Mouse (Mus musculus): Measurements from ENCODE around the gene Olah. TPM values are rescaled to one million over a fixed set of nuclear protein-coding genes. Genes with fewer than 3 reads are reported as not detected.

Gene Olah
- polyA plus RNA-seq, 1 experiment from 2014 or later: not detected

DNA sequence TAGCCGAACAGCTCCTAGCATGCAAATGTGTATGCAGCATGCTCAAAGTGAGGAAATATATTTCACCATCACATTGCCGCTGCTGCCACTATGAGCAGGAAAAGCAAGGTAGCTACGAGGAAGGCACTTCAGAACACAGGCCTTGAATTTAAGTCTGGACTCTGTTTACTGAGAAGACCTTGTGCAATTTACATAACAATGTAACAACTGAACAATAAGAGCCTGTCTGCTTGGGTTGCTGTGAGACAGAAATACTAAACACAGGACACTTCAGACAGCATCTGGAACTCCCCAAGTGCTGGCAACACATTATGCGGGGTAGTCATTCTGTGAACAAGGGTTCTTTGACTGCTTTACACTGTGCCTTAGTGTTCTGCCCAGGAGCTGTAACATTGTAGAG is 23.1 kb upstream of the Olah start:
- Histone ChIP-seq H3K27ac (ENCODE audit: low read depth, low read length) (no peak overlapping the region), H3K27me3 (ENCODE audit: control insufficient read depth, insufficient read depth, low read length) (peaks cover 6% of the 10 kb centered on the region), H3K4me2 (replicated peaks; ENCODE audit: low read depth, low read length) (no peak overlapping the region), H3K4me3 (ENCODE audit: low read length) (no peak overlapping the region), H3K4me1 (ENCODE audit: control insufficient read depth, insufficient read depth, low read length) (peaks cover 5% of the 10 kb centered on the region; the same call in 1 of the 2 replicates), H3K36me3 (ENCODE audit: control insufficient read depth, insufficient read depth, low read length) (no peaks in the 10 kb centered on the region), H3K9me3 (ENCODE audit: control insufficient read depth, low read length) (no peaks in the 10 kb centered on the region), H3K9ac (ENCODE audit: low read depth, low read length) (no peak overlapping the region)
- 80% methylated on average over 4 of the region's 4 CpGs for WGBS
- no peak for ATAC-seq (ENCODE audit: low FRiP score, low TSS enrichment)

DNA sequence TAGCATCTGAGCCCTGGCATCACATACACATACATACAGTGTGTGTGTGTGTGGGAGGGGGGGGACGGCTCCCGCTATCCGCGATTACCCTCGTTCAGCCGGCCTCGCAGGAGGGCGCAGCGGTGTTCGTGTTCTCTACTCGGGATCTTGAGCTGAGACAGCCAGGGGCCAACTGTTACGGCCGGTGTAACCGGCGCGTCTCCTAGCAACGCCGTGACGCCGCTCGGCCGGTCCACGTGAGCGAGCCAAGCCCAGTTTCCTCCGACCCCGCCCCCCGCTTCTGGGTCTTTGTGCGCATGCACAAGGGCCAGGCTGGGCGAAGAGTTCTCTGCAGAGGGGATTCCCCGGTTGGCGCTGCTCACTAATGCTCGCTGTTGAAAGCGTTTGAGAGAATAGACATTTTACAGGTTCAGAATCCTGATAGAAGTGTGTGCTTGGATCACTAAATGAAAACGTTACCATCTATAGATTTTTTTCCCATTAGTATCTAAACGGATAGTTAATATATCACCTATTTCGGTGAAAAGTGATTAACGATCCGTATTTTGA is 21.9 kb upstream of the Olah start:
- no peak overlapping the region for H3K27ac ChIP-seq (ENCODE audit: low read depth, low read length)
- no peaks in the 10 kb centered on the region for H3K9me3 ChIP-seq (ENCODE audit: control insufficient read depth, low read length)
- H3K36me3 ChIP-seq (ENCODE audit: control insufficient read depth, insufficient read depth, low read length): no peaks in the 10 kb centered on the region
- ATAC-seq (ENCODE audit: low FRiP score, low TSS enrichment): peak; percentile 95
- peaks cover 6% of the 10 kb centered on the region for H3K27me3 ChIP-seq (ENCODE audit: control insufficient read depth, insufficient read depth, low read length)
- H3K9ac ChIP-seq (ENCODE audit: low read depth, low read length): no peak overlapping the region; the same call in 1 of the 2 replicates
- no peaks in the 10 kb centered on the region for H3K4me1 ChIP-seq (ENCODE audit: control insufficient read depth, insufficient read depth, low read length)
- 1% methylated on average over 38 of the region's 38 CpGs for WGBS
- H3K4me2 ChIP-seq (replicated peaks; ENCODE audit: low read depth, low read length): peak overlapping the region; percentile 77
- peak overlapping the region; percentile 55 for H3K4me3 ChIP-seq (ENCODE audit: low read length)

DNA sequence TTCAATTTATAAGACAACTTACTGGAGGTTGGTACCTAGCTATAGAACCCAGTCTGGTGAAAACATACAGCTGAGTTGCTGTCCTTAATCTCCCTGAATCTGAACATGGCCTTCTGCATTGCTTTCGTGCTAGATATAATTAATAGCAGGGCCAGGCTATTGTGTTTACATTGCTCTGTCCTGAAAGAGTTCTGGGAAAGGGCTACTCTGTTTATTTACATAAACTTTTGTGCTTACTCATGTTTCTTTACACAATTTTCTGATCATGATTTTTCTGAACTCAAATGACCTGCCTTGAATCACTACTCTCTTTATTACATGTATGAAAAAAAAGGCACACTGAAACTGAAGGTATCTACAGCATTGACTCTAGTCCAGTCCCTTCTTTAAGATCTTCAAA is 18.7 kb upstream of the Olah start:
- Histone ChIP-seq H3K9ac (ENCODE audit: low read depth, low read length) (no peak overlapping the region), H3K27me3 (ENCODE audit: control insufficient read depth, insufficient read depth, low read length) (peaks cover 6% of the 10 kb centered on the region), H3K4me3 (ENCODE audit: low read length) (no peak overlapping the region), H3K27ac (ENCODE audit: low read depth, low read length) (no peak overlapping the region), H3K36me3 (ENCODE audit: control insufficient read depth, insufficient read depth, low read length) (no peaks in the 10 kb centered on the region), H3K9me3 (ENCODE audit: control insufficient read depth, low read length) (no peaks in the 10 kb centered on the region), H3K4me2 (replicated peaks; ENCODE audit: low read depth, low read length) (no peak overlapping the region), H3K4me1 (ENCODE audit: control insufficient read depth, insufficient read depth, low read length) (no peaks in the 10 kb centered on the region)
- WGBS: 54% methylated on average over 1 of the region's 1 CpGs
- no peak for ATAC-seq (ENCODE audit: low FRiP score, low TSS enrichment)

- Histone ChIP-seq H3K27ac (ENCODE audit: low read depth, low read length) (no peak overlapping the region), H3K4me3 (ENCODE audit: low read length) (no peak overlapping the region), H3K9ac (ENCODE audit: low read depth, low read length) (no peak overlapping the region), H3K9me3 (ENCODE audit: control insufficient read depth, low read length) (no peaks in the 10 kb centered on the region), H3K36me3 (ENCODE audit: control insufficient read depth, insufficient read depth, low read length) (no peaks in the 10 kb centered on the region), H3K27me3 (ENCODE audit: control insufficient read depth, insufficient read depth, low read length) (peaks cover 6% of the 10 kb centered on the region), H3K4me2 (replicated peaks; ENCODE audit: low read depth, low read length) (no peak overlapping the region), H3K4me1 (ENCODE audit: control insufficient read depth, insufficient read depth, low read length) (no peaks in the 10 kb centered on the region)
- WGBS: 38% methylated on average over 4 of the region's 4 CpGs
- ATAC-seq (ENCODE audit: low FRiP score, low TSS enrichment): no peak
Observed at GRCm38 (mm10) chr2:3414241-3414640, 17.2 kb upstream of the Olah start.

GRCm38 (mm10) chr2:3407756-3408155 is 10.7 kb upstream of the Olah start:
- ATAC-seq (ENCODE audit: low FRiP score, low TSS enrichment): no peak
- 67% methylated on average over 7 of the region's 7 CpGs for WGBS
- Histone ChIP-seq H3K27me3 (ENCODE audit: control insufficient read depth, insufficient read depth, low read length) (no peaks in the 10 kb centered on the region), H3K36me3 (ENCODE audit: control insufficient read depth, insufficient read depth, low read length) (no peaks in the 10 kb centered on the region), H3K4me2 (replicated peaks; ENCODE audit: low read depth, low read length) (no peak overlapping the region), H3K9ac (ENCODE audit: low read depth, low read length) (no peak overlapping the region), H3K4me3 (ENCODE audit: low read length) (no peak overlapping the region), H3K27ac (ENCODE audit: low read depth, low read length) (no peak overlapping the region), H3K4me1 (ENCODE audit: control insufficient read depth, insufficient read depth, low read length) (no peaks in the 10 kb centered on the region), H3K9me3 (ENCODE audit: control insufficient read depth, low read length) (no peaks in the 10 kb centered on the region)

DNA sequence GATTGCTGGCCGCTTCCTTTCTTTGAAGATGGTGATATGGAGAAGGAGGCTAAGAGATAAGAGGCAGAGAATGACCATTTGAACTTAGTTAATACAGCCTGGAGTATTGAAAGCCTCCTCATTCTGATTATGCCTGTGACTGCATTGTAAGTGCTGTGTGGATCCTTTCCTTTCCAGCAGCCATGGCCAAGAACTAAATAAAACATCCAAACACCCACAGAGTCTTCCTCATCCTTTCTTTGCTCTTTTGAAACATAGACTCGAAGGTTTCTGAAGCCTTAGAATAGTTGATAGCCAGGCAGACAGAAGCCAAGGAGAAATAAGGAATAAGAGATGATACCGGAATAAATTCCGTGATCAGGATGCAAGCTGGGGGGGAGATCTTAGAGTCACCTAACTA is 9.0 kb upstream of the Olah start:
- no peak overlapping the region for H3K4me3 ChIP-seq (ENCODE audit: low read length)
- no peak overlapping the region for H3K4me2 ChIP-seq (replicated peaks; ENCODE audit: low read depth, low read length)
- ATAC-seq (ENCODE audit: low FRiP score, low TSS enrichment): no peak
- no peaks in the 10 kb centered on the region for H3K9me3 ChIP-seq (ENCODE audit: control insufficient read depth, low read length)
- 92% methylated on average over 4 of the region's 4 CpGs for WGBS
- H3K9ac ChIP-seq (ENCODE audit: low read depth, low read length): no peak overlapping the region
- H3K36me3 ChIP-seq (ENCODE audit: control insufficient read depth, insufficient read depth, low read length): no peaks in the 10 kb centered on the region
- no peak overlapping the region for H3K27ac ChIP-seq (ENCODE audit: low read depth, low read length)
- no peaks in the 10 kb centered on the region for H3K27me3 ChIP-seq (ENCODE audit: control insufficient read depth, insufficient read depth, low read length)
- no peaks in the 10 kb centered on the region for H3K4me1 ChIP-seq (ENCODE audit: control insufficient read depth, insufficient read depth, low read length)

DNA sequence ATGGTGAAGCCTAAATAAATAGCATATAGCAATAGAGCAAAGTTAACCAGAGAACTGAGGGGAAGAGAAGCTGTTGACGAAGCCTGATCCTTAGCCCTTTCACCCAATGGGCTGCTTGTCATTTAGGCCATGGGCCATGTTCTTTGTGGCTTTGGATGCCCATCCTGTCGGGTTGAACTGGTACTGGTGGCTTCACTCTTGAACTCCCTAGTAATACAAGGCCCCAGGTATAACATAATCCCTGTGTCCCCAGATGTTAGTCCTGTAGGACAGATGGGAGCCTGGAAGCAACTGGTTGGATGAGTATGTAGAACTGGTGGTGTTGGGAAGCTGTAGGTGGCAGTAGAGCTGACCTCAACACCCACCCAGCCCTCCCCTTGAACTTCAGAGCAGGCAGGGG is 5.1 kb downstream of the Olah start:
- Histone ChIP-seq H3K9me3 (ENCODE audit: control insufficient read depth, low read length) (no peaks in the 10 kb centered on the region), H3K4me1 (ENCODE audit: control insufficient read depth, insufficient read depth, low read length) (no peaks in the 10 kb centered on the region), H3K9ac (ENCODE audit: low read depth, low read length) (no peak overlapping the region), H3K4me2 (replicated peaks; ENCODE audit: low read depth, low read length) (no peak overlapping the region), H3K27ac (ENCODE audit: low read depth, low read length) (no peak overlapping the region), H3K4me3 (ENCODE audit: low read length) (no peak overlapping the region), H3K36me3 (ENCODE audit: control insufficient read depth, insufficient read depth, low read length) (no peaks in the 10 kb centered on the region), H3K27me3 (ENCODE audit: control insufficient read depth, insufficient read depth, low read length) (no peaks in the 10 kb centered on the region)
- WGBS: 73% methylated on average over 2 of the region's 2 CpGs
- ATAC-seq (ENCODE audit: low FRiP score, low TSS enrichment): no peak

DNA sequence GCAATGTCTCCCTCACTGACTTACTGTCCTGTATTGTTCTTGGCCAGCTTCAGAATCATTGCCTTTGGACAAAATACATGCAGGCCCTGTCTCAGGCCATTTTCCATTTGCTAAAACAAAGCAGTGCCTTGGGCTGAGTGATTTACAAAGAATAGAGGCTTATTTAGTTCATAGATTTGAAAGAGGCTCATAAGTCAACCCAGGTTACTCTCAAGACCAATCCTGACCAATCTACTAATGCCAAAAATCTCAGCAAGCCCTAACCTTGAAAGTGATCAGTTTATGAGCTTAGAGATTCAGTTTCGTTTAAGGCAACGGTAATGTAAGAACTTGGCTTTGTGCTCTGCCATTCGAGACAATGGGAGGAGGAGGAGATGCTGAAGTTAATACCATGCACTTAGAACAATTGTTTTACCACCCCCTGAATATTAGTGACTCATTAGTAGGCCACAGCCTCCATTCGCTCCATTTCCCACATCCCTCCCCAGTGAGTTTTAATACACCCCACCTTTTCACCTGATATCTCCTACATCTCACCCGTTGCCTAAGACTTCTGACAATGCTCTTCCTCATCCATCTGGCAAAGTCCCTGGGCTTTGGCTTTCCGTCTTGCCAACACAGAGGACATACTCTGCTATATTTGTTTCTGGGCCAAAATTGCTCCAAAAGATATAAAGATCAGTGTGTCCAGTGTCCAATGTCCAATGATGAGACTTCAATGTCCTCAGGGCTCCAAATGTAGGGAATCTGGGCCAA is 9.7 kb downstream of the Olah start:
- Histone ChIP-seq H3K27me3 (ENCODE audit: control insufficient read depth, insufficient read depth, low read length) (no peaks in the 10 kb centered on the region), H3K9me3 (ENCODE audit: control insufficient read depth, low read length) (no peaks in the 10 kb centered on the region), H3K27ac (ENCODE audit: low read depth, low read length) (no peak overlapping the region), H3K4me2 (replicated peaks; ENCODE audit: low read depth, low read length) (no peak overlapping the region), H3K36me3 (ENCODE audit: control insufficient read depth, insufficient read depth, low read length) (no peaks in the 10 kb centered on the region), H3K4me1 (ENCODE audit: control insufficient read depth, insufficient read depth, low read length) (no peaks in the 10 kb centered on the region), H3K4me3 (ENCODE audit: low read length) (no peak overlapping the region), H3K9ac (ENCODE audit: low read depth, low read length) (no peak overlapping the region)
- WGBS: 73% methylated on average over 6 of the region's 6 CpGs
- no peak for ATAC-seq (ENCODE audit: low FRiP score, low TSS enrichment)

GRCm38 (mm10) chr2:3365127-3365526 is 31.9 kb downstream of the Olah start:
- WGBS: 77% methylated on average over 4 of the region's 4 CpGs
- H3K9me3 ChIP-seq (ENCODE audit: control insufficient read depth, low read length): no peaks in the 10 kb centered on the region
- H3K4me2 ChIP-seq (replicated peaks; ENCODE audit: low read depth, low read length): no peak overlapping the region
- H3K4me1 ChIP-seq (ENCODE audit: control insufficient read depth, insufficient read depth, low read length): no peaks in the 10 kb centered on the region
- H3K36me3 ChIP-seq (ENCODE audit: control insufficient read depth, insufficient read depth, low read length): no peaks in the 10 kb centered on the region
- no peak overlapping the region for H3K9ac ChIP-seq (ENCODE audit: low read depth, low read length)
- no peaks in the 10 kb centered on the region for H3K27me3 ChIP-seq (ENCODE audit: control insufficient read depth, insufficient read depth, low read length)
- no peak overlapping the region for H3K27ac ChIP-seq (ENCODE audit: low read depth, low read length)
- no peak overlapping the region for H3K4me3 ChIP-seq (ENCODE audit: low read length)
- ATAC-seq (ENCODE audit: low FRiP score, low TSS enrichment): no peak

All from kidney, embryonic 14.5 days (tissue).